Mouse (Mus musculus) bone marrow, adult 2 months (tissue): Measurements from ENCODE around the gene Cebpb.

Experiments
- CTCF ChIP-seq: fragments of 200-500 bp; IDR thresholded peaks from 2 replicates; pipeline ENCODE4 v1.5.1; 2011; ENCODE audit warnings: low read length, control low read depth; ENCODE audit not compliant: control insufficient read depth, insufficient read depth
- POLR2A ChIP-seq: fragments of 200-500 bp; IDR thresholded peaks from 2 replicates; pipeline ENCODE4 v1.6.1; 2011; ENCODE audit warnings: low read depth, mild to moderate bottlenecking, control low read depth, low read length, borderline replicate concordance; ENCODE audit not compliant: control insufficient read depth

GRCm38 (mm10) chr2:167686382-167687249 is 2.1 kb upstream of the Cebpb start:
- no peak for TF ChIP-seq POLR2A
- TF ChIP-seq CTCF, result no peak
